Mouse (Mus musculus): ENCODE results near the gene Gp1ba.

Gp1ba gene

GRCm38 (mm10) chr11:70628431-70628830 lies 10.5 kb upstream of the Gp1ba start:
- in situ Hi-C loops (cut with MboI, MseI): no loop called here

- in situ Hi-C loops (cut with MboI, MseI): no loop called here
Observed at GRCm38 (mm10) chr11:70629557-70629956, 9.4 kb upstream of the Gp1ba start.

DNA sequence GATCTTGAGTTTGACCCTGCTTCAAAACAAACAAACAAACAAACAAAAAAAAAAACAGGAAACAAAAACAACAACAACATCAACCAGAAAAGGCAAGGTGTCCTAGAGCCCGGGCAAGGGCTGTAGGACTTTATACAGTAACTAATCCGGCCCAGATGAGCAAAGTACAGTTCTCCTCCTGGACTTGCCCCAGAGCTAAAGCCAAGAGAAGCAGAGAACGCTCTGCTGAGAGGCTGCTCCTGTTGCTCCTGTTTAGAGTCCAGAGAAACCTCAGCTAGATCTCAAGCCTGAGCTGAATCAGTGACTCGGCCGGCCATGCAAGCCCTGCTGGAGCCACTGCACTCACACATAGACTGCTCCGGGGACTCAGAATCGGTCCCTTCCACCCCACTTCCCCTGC lies 8.8 kb upstream of the Gp1ba start:
- in situ Hi-C loops (cut with MboI, MseI): no loop called here

- in situ Hi-C loops (cut with MboI, MseI): no loop called here
Observed at GRCm38 (mm10) chr11:70635601-70636000, 3.3 kb upstream of the Gp1ba start.

GRCm38 (mm10) chr11:70637764-70638163 lies 1.2 kb upstream of the Gp1ba start:
- in situ Hi-C loops (cut with MboI, MseI): no loop called here

DNA sequence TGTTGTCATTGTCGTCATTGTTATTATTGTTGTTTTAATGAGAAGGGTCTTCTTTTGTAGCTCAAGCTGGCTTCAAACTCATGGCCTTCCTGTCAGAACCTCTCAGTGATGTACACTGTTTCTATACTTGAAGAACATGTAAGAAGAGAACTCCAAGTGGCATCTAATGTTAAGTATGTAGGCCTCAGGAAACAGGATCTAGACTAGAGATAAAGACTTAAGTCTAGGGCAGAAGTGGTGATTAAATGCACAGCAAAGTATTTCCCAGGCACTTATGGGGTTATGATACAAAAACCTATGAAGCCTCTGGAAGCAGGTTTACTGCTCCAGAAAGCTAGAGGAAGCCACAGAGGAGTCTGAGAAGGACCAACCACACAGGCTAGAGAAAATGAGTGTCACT lies 629 bp upstream of the Gp1ba start:
- in situ Hi-C loops (cut with MboI, MseI): no loop called here

DNA sequence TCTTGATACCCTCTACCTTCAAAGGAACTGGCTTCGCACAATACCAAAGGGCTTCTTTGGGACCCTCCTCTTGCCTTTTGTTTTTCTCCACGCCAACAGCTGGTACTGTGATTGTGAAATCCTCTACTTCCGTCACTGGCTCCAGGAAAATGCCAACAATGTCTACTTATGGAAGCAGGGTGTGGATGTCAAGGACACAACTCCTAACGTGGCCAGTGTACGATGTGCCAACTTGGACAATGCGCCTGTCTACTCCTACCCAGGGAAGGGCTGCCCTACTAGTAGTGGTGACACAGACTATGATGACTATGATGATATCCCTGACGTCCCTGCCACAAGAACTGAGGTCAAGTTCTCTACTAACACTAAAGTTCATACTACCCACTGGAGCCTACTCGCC lies 1.1 kb downstream of the Gp1ba start:
- in situ Hi-C loops (cut with MboI, MseI): no loop called here

DNA sequence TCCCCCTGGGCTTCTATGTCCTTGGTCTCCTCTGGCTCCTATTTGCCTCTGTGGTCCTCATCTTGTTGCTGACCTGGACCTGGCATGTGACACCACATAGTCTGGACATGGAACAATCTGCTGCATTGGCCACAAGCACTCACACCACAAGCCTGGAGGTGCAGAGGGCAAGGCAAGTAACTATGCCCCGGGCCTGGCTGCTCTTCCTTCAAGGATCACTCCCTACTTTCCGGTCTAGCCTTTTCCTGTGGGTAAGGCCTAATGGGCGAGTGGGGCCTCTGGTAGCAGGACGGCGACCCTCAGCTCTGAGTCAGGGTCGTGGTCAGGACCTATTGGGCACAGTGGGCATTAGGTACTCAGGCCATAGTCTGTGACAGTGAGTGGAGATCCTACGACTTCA lies 2.3 kb downstream of the Gp1ba start:
- in situ Hi-C loops (cut with MboI, MseI): no loop called here

DNA sequence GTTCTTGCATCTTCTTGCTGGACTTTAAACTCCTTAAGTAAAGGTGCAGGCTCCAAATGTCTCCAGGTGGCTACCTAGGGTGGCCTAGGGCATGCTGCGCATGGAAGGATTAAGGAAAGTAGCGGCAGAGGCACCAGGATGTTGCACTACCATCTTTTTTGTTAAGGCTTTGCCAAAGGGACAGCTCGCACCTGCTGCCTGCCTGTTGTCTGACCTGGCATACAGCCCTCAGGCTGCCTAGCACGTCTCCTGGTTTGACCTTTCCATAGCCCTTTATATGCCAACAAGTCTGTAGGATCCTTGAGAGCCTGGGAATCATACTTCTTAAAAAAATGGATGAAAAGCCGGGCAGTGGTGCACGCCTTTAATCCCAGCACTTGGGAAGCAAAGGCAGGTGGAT lies 4.1 kb downstream of the Gp1ba start:
- in situ Hi-C loops (cut with MboI, MseI): no loop called here

GRCm38 (mm10) chr11:70644564-70645103 lies 5.7 kb downstream of the Gp1ba start:
- in situ Hi-C loops (cut with MboI, MseI): no loop called here

GRCm38 (mm10) chr11:70645461-70646258 lies 6.7 kb downstream of the Gp1ba start:
- in situ Hi-C loops (cut with MboI, MseI): no loop called here

GRCm38 (mm10) chr11:70646259-70646555 lies 7.3 kb downstream of the Gp1ba start:
- in situ Hi-C loops (cut with MboI, MseI): no loop called here

- in situ Hi-C loops (cut with MboI, MseI): no loop called here
Observed at GRCm38 (mm10) chr11:70646691-70647650, 8.0 kb downstream of the Gp1ba start, which contains the start of the genes Rnf167 and Slc25a11. Gene Rnf167 (plus strand): TSS chr11:70647235. Gene Slc25a11 (minus strand): TSS chr11:70647479.

- in situ Hi-C loops (cut with MboI, MseI): no loop called here
Observed at GRCm38 (mm10) chr11:70647716-70648420, 8.9 kb downstream of the Gp1ba start.

- in situ Hi-C loops (cut with MboI, MseI): no loop called here
Observed at GRCm38 (mm10) chr11:70648512-70648911, 9.6 kb downstream of the Gp1ba start.

DNA sequence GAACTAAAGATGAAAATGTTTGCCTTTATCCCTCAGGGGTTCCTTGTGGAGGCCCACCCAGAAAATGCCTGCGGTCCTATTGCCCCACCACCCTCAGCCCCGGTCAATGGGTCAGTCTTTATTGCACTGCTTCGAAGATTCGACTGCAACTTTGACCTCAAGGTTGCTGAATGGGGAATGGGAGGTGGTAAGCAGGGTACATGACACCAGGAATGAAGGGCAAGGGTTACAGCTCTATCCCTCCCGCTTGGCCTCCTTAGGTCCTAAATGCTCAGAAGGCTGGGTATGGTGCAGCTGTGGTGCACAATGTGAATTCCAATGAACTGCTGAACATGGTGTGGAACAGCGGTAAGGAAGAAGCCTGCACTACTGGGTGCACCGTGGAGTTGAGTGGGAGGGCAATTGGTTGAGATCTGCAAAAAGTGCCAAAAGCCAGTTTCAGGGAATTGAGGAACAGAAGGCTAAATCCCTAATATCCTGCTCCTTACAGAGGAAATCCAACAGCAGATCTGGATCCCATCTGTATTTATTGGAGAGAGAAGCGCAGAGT lies 10.3 kb downstream of the Gp1ba start:
- in situ Hi-C loops (cut with MboI, MseI): no loop called here

DNA sequence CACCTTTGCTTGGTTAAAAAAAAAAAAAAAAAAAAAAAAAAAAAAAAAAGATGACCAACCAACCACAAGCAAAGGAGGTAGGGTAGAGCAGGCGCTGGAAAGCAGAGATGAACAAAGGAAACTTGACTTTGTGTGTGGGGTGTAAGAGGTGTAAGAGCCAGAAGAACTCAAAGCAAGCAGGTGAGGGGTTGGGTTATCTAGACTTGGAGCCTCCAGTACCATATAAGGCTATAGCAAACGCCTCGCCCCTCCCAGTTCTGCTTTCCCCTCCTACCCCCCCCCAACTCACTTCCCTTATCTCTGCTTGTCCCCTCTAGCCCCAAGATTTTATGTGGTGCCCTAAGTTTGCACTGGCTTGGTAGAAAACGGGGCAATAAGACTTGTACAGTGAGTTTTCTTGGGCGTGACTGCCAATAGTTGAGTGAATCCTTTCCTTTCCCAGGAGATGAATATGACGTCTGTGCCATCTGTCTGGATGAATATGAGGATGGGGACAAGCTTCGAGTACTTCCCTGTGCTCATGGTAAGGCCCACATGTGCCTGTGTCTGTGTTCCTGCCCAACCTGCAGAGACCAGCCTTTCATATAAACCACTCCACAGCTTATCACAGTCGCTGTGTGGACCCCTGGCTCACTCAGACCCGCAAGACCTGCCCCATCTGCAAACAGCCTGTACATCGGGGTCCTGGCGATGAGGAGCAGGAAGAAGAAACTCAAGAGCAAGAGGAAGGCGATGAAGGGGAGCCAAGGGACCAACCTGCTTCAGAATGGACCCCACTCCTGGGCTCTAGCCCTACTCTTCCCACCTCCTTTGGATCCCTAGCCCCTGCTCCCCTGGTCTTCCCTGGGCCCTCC lies 11.6 kb downstream of the Gp1ba start:
- in situ Hi-C loops (cut with MboI, MseI): loop anchor here (25.0 kb wide), 2 partner anchors 888 to 1238 kb away; partner anchors contain the start of genes Kdm6b, Polr2a, Slc35g3 and Zbtb4

DNA sequence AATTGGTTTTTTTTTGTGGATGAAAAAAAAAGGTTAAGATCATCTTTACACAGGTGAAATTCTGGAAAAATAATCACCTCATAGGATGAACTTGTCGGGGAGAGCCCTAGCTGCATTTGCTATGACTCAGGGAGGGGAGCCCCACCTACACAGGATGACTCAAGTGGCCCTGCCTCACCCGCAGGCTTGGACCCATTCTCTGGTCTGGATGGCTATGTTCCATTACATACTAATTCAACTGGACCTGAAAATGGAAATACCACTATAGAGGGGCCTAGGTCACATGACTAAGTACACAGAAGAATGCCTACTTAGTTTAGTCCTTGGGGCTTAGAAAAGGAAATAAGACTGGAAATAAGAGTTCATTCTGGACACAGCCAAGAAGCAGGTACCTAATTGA lies 12.5 kb downstream of the Gp1ba start:
- in situ Hi-C loops (cut with MboI, MseI): loop anchor here (25.0 kb wide), 2 partner anchors 889 to 1239 kb away; partner anchors contain the start of genes Kdm6b, Polr2a, Slc35g3 and Zbtb4

DNA sequence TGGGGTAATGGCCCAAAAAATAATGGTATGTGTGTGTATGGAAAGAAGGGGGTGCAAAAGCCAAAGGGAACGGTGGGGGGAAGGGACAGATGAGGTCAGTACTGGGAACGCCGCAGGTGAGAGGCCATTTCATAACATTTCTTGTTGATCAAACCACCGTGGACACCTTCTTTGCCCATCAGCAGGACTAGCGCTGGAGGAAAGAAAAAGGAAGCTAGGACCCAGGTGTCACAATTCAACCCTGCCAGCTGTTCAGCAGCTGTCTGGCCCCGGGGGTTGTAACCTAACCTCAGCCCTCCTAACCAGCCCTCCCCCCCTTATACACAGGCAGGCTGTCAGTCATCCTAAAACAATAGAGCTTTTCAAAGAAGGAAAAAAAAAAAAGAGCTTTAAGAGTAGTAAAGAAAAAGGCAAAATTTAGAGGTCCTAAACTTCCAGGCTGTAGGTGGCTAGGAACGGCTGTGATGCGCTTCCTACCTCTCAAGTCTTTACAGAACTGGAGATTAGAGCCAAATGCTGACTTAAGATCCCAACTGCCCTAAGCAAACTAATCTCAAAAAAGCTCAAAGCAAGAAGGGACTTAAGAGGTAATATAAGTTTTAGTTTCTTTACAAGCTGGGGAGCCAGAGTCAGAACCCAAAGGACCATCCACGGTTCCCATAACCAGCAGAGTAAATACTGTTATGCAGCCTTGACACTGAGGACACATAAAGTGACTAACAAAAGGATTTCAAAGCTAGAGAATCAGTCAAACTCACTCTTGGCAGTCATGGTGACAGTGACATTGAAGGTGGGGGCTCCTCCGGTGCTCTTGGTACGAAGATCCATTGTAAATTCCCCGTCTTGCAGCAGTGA lies 13.3 kb downstream of the Gp1ba start:
- in situ Hi-C loops (cut with MboI, MseI): loop anchor here (25.0 kb wide), 2 partner anchors 890 to 1240 kb away; partner anchors contain the start of genes Kdm6b, Polr2a, Slc35g3 and Zbtb4

Measured in T-helper 2 cell (primary cell).